Mouse (Mus musculus): Measurements from ENCODE around the gene Olfr1250.
"Not testable (repeated sequence)": the region's sequence is repeated elsewhere in the genome, so short reads cannot be mapped to it uniquely, and the experiment has no call there.

Gene Olfr1250

GRCm38 (mm10) chr2:89661367-89661766 lies at the start of gene Olfr1250:
Gene Olfr1250, minus strand, starts transcription at chr2:89661467.
- DNase-seq (ENCODE audit: low read depth) = no peak

- no peak for DNase-seq (ENCODE audit: low read depth)
Observed at GRCm38 (mm10) chr2:89691980-89692379, 30.7 kb upstream of the Olfr1250 start.

DNA sequence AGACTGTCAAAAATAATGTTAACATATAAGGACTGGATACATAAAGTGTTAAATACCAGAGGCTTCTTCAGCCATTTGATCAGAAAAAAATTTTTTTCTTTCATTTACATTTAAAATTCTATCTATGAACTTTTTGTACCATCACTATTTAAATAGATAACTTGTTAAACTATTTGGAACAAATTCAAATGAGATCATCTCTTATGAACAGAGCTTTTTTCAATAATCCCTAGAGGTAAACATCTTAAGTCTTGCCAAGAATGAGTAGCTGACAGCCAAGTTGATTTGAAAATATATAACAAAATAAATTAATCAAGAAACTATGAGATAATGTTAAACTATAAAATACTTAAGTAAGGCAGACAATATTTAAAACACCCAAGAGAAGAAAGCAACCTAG lies 10.6 kb upstream of the Olfr1250 start, which contains the start of gene Olfr1251:
Gene Olfr1251 (minus strand): TSS at position 101 of the 400 bp plus-strand sequence.
- DNase-seq (ENCODE audit: low read depth) = no peak

DNA sequence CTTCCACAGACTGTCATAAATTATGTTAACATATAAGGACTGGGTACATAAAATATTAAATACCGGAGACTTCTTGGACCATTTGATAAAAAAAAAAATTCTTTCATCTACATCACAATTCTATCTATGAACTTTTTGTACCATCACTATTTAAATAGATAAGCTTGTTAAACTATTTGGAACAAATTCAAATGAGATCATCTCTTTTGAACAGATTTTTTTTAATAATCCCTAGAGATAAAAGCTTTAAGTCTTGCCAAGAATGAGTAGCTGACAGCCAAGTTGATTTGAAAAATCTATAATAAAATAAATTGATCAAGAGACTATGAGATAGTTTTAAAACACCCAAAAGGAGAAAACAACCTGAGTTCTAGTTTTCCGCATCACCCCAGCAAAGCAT lies 26.4 kb downstream of the Olfr1250 start, which contains the start of gene Olfr1249:
Gene Olfr1249 (minus strand): TSS at position 101 of the 400 bp plus-strand sequence.
- DNase-seq (ENCODE audit: low read depth) = no peak

GRCm38 (mm10) chr2:89618145-89618544 lies 43.1 kb downstream of the Olfr1250 start, which contains the start of gene Olfr1248:
Gene Olfr1248, minus strand, starts transcription at chr2:89618245.
- DNase-seq (ENCODE audit: low read depth) = not testable (repeated sequence)

GRCm38 (mm10) chr2:89614030-89614429 lies 47.2 kb downstream of the Olfr1250 start, which contains the start of gene Olfr1247:
Gene Olfr1247, minus strand, starts transcription at chr2:89614130.
- DNase-seq (ENCODE audit: low read depth) = no peak
